Mouse (Mus musculus) heart, embryonic 11.5 days (tissue): Measurements from ENCODE around the gene Stt3a. TPM values are rescaled to one million over a fixed set of nuclear protein-coding genes. Genes with fewer than 3 reads are reported as not detected.

Experiments used
- ATAC-seq: fragments of 200-750 bp; cut with Nextera tagmentation; replicated peaks from 2 replicates; pipeline ENCODE4 v1.8.0; 2017; ENCODE audit warnings: moderate library complexity; ENCODE audit not compliant: insufficient number of reproducible peaks, low FRiP score, low TSS enrichment
- H3K27ac ChIP-seq: fragments of 300-500 bp; sonication (generic); 2 replicates; pipeline ENCODE4 v1.5.1; 2014; ENCODE audit warnings: mild to moderate bottlenecking, low read depth, low read length
- H3K27me3 ChIP-seq: fragments of 300-500 bp; sonication (generic); 2 replicates; pipeline ENCODE4 v1.6.1; 2014; ENCODE audit warnings: mild to moderate bottlenecking, low read length, mixed read lengths; ENCODE audit not compliant: control insufficient read depth, insufficient read depth
- H3K36me3 ChIP-seq: fragments of 300-500 bp; sonication (generic); 2 replicates; pipeline ENCODE4 v1.6.1; 2014; ENCODE audit warnings: mild to moderate bottlenecking, low read length, moderate library complexity, mixed read lengths; ENCODE audit not compliant: control insufficient read depth, insufficient read depth
- H3K4me1 ChIP-seq: fragments of 300-500 bp; sonication (generic); 2 replicates; pipeline ENCODE4 v1.6.1; 2014; ENCODE audit warnings: low read length; ENCODE audit not compliant: control insufficient read depth, insufficient read depth
- H3K4me2 ChIP-seq: fragments of 300-500 bp; sonication (generic); 2 replicates; pipeline ENCODE4 v1.6.1; 2014; ENCODE audit warnings: mild to moderate bottlenecking, moderate library complexity
- H3K4me3 ChIP-seq: fragments of 300-500 bp; sonication (generic); 2 replicates; pipeline ENCODE4 v1.5.1; 2014; ENCODE audit warnings: low read depth, low read length
- H3K9ac ChIP-seq: fragments of 300-500 bp; sonication (generic); 2 replicates; pipeline ENCODE4 v1.6.1; 2014; ENCODE audit warnings: mild to moderate bottlenecking, low read depth, low read length, moderate library complexity
- H3K9me3 ChIP-seq: fragments of 300-500 bp; sonication (generic); replicated peaks from 2 replicates; pipeline ENCODE4 v1.6.1; 2016; ENCODE audit warnings: low read length; ENCODE audit not compliant: control insufficient read depth
- WGBS: fragments of 180-500 bp; shearing (Covaris S2); extraction: QIAGEN DNeasy Blood & Tissue Kit; methylation state at CpG from one replicate; pipeline ENCODE4 v1.1.7; 2014; ENCODE audit not compliant: insufficient replicate concordance; 5-methylcytosine and 5-hydroxymethylcytosine counted together
- polyA plus RNA-seq: library from polyadenylated mRNA; unstranded; fragments of >200 nt; fragmentation: Nextera tagmentation; extraction: Ambion mirVana; gene quantifications from 2 replicates; pipeline ENCODE4 v1.2.1, GENCODE M21; 2014

Stt3a gene
- 147 and 152 TPM in 2 replicates for polyA plus RNA-seq

GRCm38 (mm10) chr9:36767203-36768143 lies at the start of gene Stt3a:
TSS of gene Stt3a (minus strand) at chr9:36767679.
- WGBS = under 1% methylated on average over 60 of the region's 60 CpGs
- Histone ChIP-seq H3K4me2 (peak within 1 kb of the TSS; percentile 89), H3K4me3 (peak within 1 kb of the TSS; percentile 99), H3K27ac (peak within 1 kb of the TSS; percentile 94), H3K9ac (peak within 1 kb of the TSS; percentile 94), H3K36me3 (peaks cover 8% of the 10 kb centered on the region), H3K9me3 (no peaks in the 10 kb centered on the region), H3K27me3 (no peaks in the 10 kb centered on the region), H3K4me1 (peaks cover 14% of the 10 kb centered on the region)
- peak; percentile 99 for ATAC-seq

GRCm38 (mm10) chr9:36814486-36814885 lies 47.0 kb upstream of the Stt3a start:
- H3K9me3 ChIP-seq = no peaks in the 10 kb centered on the region
- H3K4me1 ChIP-seq = no peaks in the 10 kb centered on the region
- no peaks in the 10 kb centered on the region for H3K36me3 ChIP-seq
- no peak overlapping the region for H3K9ac ChIP-seq
- no peak overlapping the region for H3K4me2 ChIP-seq
- no peaks in the 10 kb centered on the region for H3K27me3 ChIP-seq
- H3K27ac ChIP-seq = no peak overlapping the region
- no peak overlapping the region for H3K4me3 ChIP-seq
- 57% methylated on average over 3 of the region's 3 CpGs for WGBS
- ATAC-seq = no peak

- ATAC-seq = no peak
- H3K4me3 ChIP-seq = no peak overlapping the region
- no peak overlapping the region for H3K9ac ChIP-seq
- H3K9me3 ChIP-seq = no peaks in the 10 kb centered on the region
- no peaks in the 10 kb centered on the region for H3K4me1 ChIP-seq
- H3K27me3 ChIP-seq = no peaks in the 10 kb centered on the region
- no peak overlapping the region for H3K27ac ChIP-seq
- 77% methylated on average over 5 of the region's 5 CpGs for WGBS
- no peaks in the 10 kb centered on the region for H3K36me3 ChIP-seq
- no peak overlapping the region for H3K4me2 ChIP-seq
These were observed 40.8 kb upstream of the Stt3a start for GRCm38 (mm10) chr9:36808126-36808785.

- Histone ChIP-seq H3K4me1 (no peaks in the 10 kb centered on the region), H3K9ac (no peak overlapping the region), H3K9me3 (no peaks in the 10 kb centered on the region), H3K27me3 (no peaks in the 10 kb centered on the region), H3K4me3 (no peak overlapping the region), H3K4me2 (no peak overlapping the region), H3K27ac (no peak overlapping the region), H3K36me3 (no peaks in the 10 kb centered on the region)
- 90% methylated on average over 3 of the region's 3 CpGs for WGBS
- no peak for ATAC-seq
These were observed 37.9 kb upstream of the Stt3a start for GRCm38 (mm10) chr9:36805256-36805975.

- Histone ChIP-seq H3K27me3 (no peaks in the 10 kb centered on the region), H3K36me3 (no peaks in the 10 kb centered on the region), H3K4me3 (no peak overlapping the region), H3K27ac (no peak overlapping the region), H3K9me3 (no peaks in the 10 kb centered on the region), H3K9ac (no peak overlapping the region), H3K4me1 (no peaks in the 10 kb centered on the region), H3K4me2 (no peak overlapping the region)
- 78% methylated on average over 3 of the region's 3 CpGs for WGBS
- ATAC-seq = no peak
These were observed 36.4 kb upstream of the Stt3a start for GRCm38 (mm10) chr9:36803926-36804325.

- Histone ChIP-seq H3K27me3 (no peaks in the 10 kb centered on the region), H3K4me2 (no peak overlapping the region), H3K4me1 (no peaks in the 10 kb centered on the region), H3K9me3 (no peaks in the 10 kb centered on the region), H3K27ac (no peak overlapping the region), H3K36me3 (no peaks in the 10 kb centered on the region), H3K4me3 (no peak overlapping the region), H3K9ac (no peak overlapping the region)
- no peak for ATAC-seq
- 74% methylated on average over 6 of the region's 6 CpGs for WGBS
These were observed 35.9 kb upstream of the Stt3a start for GRCm38 (mm10) chr9:36803386-36803785.

- no peaks in the 10 kb centered on the region for H3K4me1 ChIP-seq
- H3K36me3 ChIP-seq = no peaks in the 10 kb centered on the region
- no peak overlapping the region for H3K4me2 ChIP-seq
- ATAC-seq = no peak
- no peak overlapping the region for H3K4me3 ChIP-seq
- no peak overlapping the region for H3K27ac ChIP-seq
- no peaks in the 10 kb centered on the region for H3K27me3 ChIP-seq
- no peaks in the 10 kb centered on the region for H3K9me3 ChIP-seq
- WGBS = 79% methylated on average over 3 of the region's 3 CpGs
- H3K9ac ChIP-seq = no peak overlapping the region
These were observed 35.5 kb upstream of the Stt3a start for GRCm38 (mm10) chr9:36802951-36803350.

- no peaks in the 10 kb centered on the region for H3K4me1 ChIP-seq
- 75% methylated on average over 2 of the region's 2 CpGs for WGBS
These were observed 34.5 kb upstream of the Stt3a start for GRCm38 (mm10) chr9:36801961-36802360.

More at GRCm38 (mm10) chr9:36801961-36802360, 34.5 kb upstream of the Stt3a start:
- Histone ChIP-seq H3K36me3 (no peaks in the 10 kb centered on the region), H3K9ac (no peak overlapping the region), H3K9me3 (no peaks in the 10 kb centered on the region), H3K27me3 (no peaks in the 10 kb centered on the region), H3K4me3 (no peak overlapping the region), H3K27ac (no peak overlapping the region), H3K4me2 (no peak overlapping the region)
- ATAC-seq = no peak
